Mouse (Mus musculus): ENCODE measurements at regions not wholly inside any gene's neighbourhood (a gene's known extent, or its start where the extent isn't known, plus 50 kb on each side); places are given as distances from the start of the nearest gene placed in this dataset.

DNA sequence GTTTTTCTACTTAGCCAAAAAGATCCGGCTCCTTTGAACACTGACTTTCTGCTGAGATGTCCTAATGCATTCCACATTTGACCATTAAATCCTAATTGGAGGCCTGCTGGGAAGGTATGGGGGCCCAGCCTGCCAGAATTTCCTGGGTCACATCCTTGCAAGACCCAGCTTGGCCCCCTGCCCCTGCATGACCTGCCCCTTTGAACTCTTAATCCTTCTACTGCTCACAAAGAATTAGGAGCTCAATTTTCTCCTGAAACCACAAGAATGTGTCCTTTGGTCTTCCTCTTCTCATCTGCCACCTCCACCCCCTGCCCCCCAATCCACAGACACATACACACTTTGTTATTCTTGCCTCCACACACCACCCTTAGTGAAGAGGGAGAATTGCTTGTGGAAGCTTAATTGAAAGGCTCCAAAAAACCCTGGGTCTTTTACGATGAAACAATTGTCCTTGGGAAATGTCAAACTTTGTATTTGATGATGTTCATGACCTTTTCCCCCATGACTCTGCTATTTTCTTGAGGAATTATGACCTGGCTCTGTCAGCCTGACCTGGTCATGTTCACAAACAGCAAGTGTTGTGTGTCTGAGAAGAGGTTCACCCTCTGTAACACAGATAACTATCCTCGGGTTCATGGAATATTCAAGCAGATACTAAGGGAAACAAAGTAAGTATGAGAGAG, 792.3 kb downstream of the Gsdmc2 start:
- DNase-seq = no peak
- intact Hi-C loops (cut with DNase I) = no loop called here

- no peak for DNase-seq
- intact Hi-C loops (cut with DNase I) = no loop called here
Observed at GRCm38 (mm10) chr15:63050033-63050432, 794.9 kb downstream of the Gsdmc2 start.

GRCm38 (mm10) chr15:63042367-63042766, 802.6 kb downstream of the Gsdmc2 start:
- DNase-seq = no peak
- intact Hi-C loops (cut with DNase I) = no loop called here

DNA sequence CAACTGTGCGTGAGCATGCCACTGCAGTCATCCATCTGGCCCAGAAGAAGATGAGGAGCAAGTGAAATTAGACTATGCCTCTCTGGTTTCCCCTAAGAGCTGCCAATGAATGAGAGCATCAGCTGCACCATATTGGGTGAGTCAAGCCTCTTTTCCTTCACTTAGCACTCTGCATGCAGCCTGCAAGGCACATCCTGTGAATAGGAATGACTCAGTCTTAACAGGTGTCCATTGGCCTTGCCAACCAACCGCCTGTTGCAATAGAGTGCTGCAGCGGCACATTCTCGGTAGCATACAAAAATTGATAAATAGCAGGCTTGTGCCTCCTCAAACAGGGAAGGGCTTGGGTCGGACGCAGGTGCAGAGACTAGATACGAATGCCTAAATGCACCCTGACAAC, 808.7 kb downstream of the Gsdmc2 start:
- intact Hi-C loops (cut with DNase I) = no loop called here
- DNase-seq = no peak

DNA sequence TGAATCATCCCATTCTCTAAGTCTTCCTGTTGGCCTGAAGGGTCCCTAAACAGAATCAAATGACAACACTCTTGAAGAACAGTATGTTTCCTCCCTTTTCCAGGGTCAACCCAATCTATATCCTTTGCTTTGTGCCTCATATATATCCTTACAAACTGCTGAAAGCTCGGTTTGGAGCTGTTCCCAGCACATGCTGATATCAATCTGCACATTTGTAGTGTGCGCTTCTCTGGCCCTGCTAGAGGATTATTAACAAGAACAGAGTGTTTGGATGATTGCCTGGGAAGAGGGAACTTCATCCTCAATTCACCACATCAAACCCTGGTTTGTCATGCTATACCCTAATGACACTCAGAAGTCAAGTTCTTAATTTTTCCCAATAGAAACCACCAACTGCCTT, 824.2 kb downstream of the Gsdmc2 start:
- intact Hi-C loops (cut with DNase I) = no loop called here
- no peak for DNase-seq

DNA sequence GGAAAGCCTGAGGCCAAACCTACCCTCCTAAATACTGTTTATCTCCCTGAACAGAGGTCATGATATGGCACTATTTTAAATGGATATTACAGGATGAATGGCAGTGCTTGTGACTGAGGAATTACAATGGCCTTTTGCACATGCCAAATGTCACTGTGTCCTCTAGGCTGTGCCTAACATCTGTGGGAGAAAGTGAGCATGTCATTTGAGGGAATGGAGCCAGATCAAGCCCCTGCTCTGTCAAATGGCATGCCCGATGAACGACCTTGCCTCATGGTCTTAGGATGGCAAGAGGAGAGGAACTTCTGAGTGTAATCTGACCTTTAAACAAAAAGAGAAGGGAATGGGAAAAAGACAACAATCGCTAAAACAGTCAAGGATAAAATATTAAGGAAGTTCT, 827.0 kb downstream of the Gsdmc2 start:
- intact Hi-C loops (cut with DNase I) = no loop called here
- no peak for DNase-seq

- intact Hi-C loops (cut with DNase I) = loop anchor here (2.0 to 10.0 kb wide), 2 partner anchors 1020 to 1592 kb away; no protein-coding TSS in a partner anchor
- DNase-seq = peak; percentile 12 to 21
Observed at GRCm38 (mm10) chr15:63006471-63007228, 838.3 kb downstream of the Gsdmc2 start.

DNA sequence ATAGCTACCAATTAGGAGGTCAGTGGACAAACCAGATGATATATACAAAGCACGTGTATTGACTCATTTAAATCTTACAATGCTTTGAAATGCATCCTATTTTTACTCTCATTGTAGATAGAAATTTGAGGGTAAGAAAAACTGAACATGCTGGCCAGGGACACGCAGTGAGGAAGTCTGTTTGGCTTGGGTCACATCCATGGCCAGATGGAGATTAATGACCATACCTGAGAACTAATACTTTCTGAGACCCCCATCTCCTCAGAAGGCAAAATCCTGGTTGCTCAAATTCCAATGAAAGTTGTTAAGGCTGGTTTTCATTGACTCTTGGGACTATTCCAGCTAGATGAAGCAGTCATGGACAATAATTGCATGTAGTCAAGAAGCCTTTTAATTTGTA, 850.3 kb downstream of the Gsdmc2 start:
- DNase-seq = no peak
- intact Hi-C loops (cut with DNase I) = no loop called here

DNA sequence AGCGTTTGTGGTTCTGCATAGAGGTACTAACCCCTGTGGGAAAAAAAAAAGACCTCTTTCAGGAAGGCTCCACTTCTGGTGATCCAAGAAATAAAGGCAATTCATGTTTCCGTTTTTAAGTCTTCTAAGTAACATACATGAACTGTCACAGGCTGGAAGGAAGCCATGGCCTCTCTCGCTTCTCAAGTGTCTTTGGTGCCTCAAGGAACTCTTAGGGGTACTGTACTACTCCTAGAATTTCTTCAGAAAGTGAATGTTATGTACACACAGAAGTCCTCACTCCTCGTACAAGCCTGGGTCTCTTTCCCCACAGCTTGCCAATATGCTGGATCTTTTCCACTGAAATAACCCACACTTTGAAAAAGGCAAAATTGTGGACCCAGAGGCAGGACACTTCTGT, 858.1 kb downstream of the Gsdmc2 start:
- no peak for DNase-seq
- intact Hi-C loops (cut with DNase I) = no loop called here

- intact Hi-C loops (cut with DNase I) = no loop called here
- DNase-seq = no peak
Observed at GRCm38 (mm10) chr15:62986147-62986546, 858.8 kb downstream of the Gsdmc2 start.

DNA sequence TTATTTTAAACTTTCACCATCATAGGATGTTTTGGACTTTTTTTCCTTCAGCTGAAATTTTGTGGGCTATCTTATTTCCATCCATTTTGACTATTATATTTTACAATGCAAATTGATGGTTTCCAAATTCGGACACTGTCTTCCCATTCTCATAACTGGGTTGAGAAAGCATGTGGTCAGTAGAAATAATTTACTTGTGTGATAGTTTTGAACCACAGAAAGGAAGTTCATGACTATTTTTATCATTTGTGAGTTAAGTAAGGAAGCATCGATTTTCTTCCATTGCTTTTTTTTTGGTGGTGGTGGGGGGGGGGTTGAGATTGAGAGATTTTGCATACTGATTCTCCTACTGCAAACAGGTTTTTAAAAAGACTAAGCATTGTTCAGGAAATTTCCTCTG, 874.4 kb downstream of the Gsdmc2 start:
- intact Hi-C loops (cut with DNase I) = no loop called here
- DNase-seq = no peak

GRCm38 (mm10) chr15:62962681-62963080, 882.3 kb downstream of the Gsdmc2 start:
- intact Hi-C loops (cut with DNase I) = no loop called here

DNA sequence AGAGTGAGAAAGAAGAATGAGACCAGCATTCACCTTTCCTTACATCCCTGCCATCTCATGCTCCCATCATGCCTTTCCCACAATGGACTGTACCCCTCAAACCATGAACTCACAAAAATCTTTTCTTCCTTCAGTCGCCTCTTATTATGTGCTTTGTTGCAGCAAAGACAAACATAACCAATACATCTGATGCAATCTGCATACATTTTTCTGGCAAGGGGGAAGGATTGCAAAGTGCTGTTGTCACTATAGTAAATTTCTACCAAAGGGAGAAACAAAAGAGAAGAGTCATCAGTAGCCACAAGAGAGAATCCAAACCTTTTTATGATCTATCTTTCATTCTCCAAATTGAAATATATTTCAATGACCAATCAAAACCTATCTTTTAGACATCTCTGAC, 884.4 kb downstream of the Gsdmc2 start:
- DNase-seq = no peak
- intact Hi-C loops (cut with DNase I) = no loop called here

More at GRCm38 (mm10) chr15:62962681-62963080, 882.3 kb downstream of the Gsdmc2 start:
- DNase-seq = no peak

DNA sequence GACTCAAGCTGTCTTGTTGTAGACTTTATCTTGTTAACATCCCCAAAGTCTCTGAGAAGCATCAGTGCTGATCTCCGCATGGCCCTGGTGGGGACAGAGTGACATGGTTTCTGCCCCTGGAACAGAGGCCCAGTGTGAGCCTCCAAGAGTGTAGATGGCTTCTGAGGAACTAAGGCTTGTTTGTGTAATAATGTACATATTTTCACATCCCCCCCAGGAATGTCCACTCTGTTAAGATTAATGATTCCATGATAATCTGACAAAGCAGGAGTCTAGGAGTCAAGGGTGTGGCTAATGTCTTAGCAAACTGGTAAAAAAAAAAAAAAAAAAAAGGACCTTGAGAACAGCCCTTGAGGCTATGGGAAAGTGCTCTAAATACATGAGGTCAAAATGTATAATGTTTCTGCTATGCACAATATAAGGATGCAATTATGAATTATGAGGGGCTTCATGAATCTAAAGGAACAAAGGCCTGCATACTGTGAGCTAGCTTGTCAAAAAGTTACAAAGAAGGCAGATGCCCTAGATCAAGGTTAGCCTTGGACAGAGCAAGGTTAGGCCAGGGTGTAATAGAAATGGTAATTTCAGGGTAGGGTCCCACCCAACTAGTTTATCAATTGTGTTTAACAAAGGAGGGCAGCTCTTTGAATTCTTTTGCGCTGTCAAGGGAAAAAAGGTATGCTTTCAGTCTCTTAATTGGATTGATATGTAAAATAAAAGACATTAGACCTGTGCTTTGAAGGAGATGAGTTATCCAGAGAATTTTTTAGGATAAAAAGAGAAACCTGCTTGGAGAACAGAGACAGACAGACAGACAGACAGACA, 886.3 kb downstream of the Gsdmc2 start:
- intact Hi-C loops (cut with DNase I) = no loop called here
- no peak for DNase-seq

DNA sequence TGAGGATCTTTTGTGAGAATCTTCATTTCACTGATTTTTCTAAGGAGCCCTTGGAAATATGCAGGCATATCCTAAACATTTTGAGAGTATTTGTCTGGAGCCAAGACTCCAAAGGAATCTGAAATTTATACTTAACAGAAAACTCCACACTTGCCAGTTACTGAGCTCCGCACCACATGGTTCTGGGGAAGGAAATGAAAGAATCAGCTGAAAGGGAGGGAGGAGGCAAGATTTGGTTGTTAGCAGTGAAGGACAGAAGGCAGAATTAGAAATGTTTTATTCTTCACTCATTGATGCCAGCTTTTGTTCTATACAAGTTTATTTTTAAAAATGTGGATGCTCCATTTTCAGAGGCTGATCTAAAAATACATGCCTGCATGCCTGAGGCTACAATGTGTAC, 890.1 kb downstream of the Gsdmc2 start:
- intact Hi-C loops (cut with DNase I) = no loop called here
- no peak for DNase-seq

GRCm38 (mm10) chr15:62954322-62954820, 890.6 kb downstream of the Gsdmc2 start:
- intact Hi-C loops (cut with DNase I) = no loop called here
- DNase-seq = no peak

- intact Hi-C loops (cut with DNase I) = no loop called here
Observed at GRCm38 (mm10) chr15:62953215-62953941, 891.6 kb downstream of the Gsdmc2 start.

GRCm38 (mm10) chr15:62952487-62953214, 892.3 kb downstream of the Gsdmc2 start:
- DNase-seq = no peak
- intact Hi-C loops (cut with DNase I) = no loop called here

More at GRCm38 (mm10) chr15:62953215-62953941, 891.6 kb downstream of the Gsdmc2 start:
- DNase-seq = no peak

DNA sequence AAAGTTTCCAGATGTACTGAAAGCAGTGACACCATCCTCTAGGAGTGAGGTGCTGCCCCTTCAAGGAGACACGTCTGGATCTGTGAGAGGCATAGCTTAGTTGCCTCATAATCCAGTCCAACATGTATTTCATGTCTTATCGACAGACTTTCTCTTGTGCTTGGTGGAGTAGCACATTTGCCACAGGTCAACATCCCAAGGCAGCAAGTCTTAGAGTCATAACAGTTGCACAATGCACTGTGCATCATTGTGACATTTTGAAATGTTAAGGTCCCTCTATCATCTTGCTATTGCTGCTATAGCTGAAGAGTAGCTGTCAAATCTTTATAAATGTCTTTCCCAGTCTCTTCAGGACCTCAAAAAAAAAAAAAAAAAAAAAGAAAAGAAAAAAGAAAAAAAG, 905.6 kb downstream of the Gsdmc2 start:
- intact Hi-C loops (cut with DNase I) = no loop called here
- DNase-seq = no peak

DNA sequence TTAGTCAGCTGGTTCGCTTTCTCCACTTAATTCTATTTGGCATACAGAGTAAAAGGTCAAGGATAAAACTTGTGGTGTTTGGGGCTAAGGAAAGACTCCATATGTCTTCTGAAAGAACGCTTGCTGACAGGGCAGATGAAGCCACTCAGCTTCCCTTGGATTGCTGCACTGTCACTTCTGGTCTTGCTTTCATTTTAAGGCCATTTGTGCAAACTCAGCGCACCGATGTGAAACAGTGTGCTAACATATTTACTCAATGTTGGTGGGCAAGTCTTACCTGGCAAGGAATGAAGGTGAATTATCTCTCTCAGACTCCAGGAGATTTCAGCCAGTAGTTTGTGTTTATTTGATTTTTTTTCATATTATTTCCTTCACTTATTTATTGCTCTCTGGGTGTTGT, 907.2 kb downstream of the Gsdmc2 start:
- intact Hi-C loops (cut with DNase I) = no loop called here
- DNase-seq = no peak

Data from heart, postnatal 14 days (tissue).